Mouse (Mus musculus): ENCODE data around the gene Tfr2. TPM values are rescaled to one million over a fixed set of nuclear protein-coding genes. Genes with fewer than 3 reads are reported as not detected.
A peak's percentile ranks its signal among the peaks of the same experiment; 100 is the strongest.

Tfr2 gene
- polyA plus RNA-seq, 1 experiment from 2014 or later = 157 TPM

- H3K36me3 ChIP-seq (replicated peaks; ENCODE audit: insufficient read depth, low read length) = no peaks in the 10 kb centered on the region
- WGBS (ENCODE audit: insufficient replicate concordance) = 68% methylated on average over 6 of the region's 6 CpGs
- DNase-seq = no peak
- H3K27me3 ChIP-seq (ENCODE audit: insufficient read depth, low read length) = no peaks in the 10 kb centered on the region
- no peak overlapping the region for H3K9ac ChIP-seq (replicated peaks)
- H3K4me3 ChIP-seq (ENCODE audit: low read depth, low read length) = no peak overlapping the region
- no peak overlapping the region for H3K4me2 ChIP-seq (ENCODE audit: low read depth, low read length)
- TF ChIP-seq CTCF (IDR thresholded peaks at IDR 0.05; ENCODE audit: low read depth) = no peak
- TF ChIP-seq EP300 (IDR thresholded peaks at IDR 0.05; ENCODE audit: low read depth) = no peak
- no peaks in the 10 kb centered on the region for H3K4me1 ChIP-seq (ENCODE audit: insufficient read depth)
- no peak overlapping the region for H3K27ac ChIP-seq (ENCODE audit: low read depth)
- no peak for ATAC-seq
- no peaks in the 10 kb centered on the region for H3K9me3 ChIP-seq (ENCODE audit: low read length)
These were observed 24.7 kb upstream of the Tfr2 start for GRCm38 (mm10) chr5:137544926-137545325.

- WGBS (ENCODE audit: insufficient replicate concordance) = 71% methylated on average over 4 of the region's 4 CpGs
- Histone ChIP-seq H3K9me3 (ENCODE audit: low read length) (no peaks in the 10 kb centered on the region), H3K9ac (replicated peaks) (no peak overlapping the region), H3K36me3 (replicated peaks; ENCODE audit: insufficient read depth, low read length) (no peaks in the 10 kb centered on the region), H3K4me3 (ENCODE audit: low read depth, low read length) (no peak overlapping the region), H3K4me2 (ENCODE audit: low read depth, low read length) (no peak overlapping the region), H3K4me1 (ENCODE audit: insufficient read depth) (no peaks in the 10 kb centered on the region), H3K27ac (ENCODE audit: low read depth) (no peak overlapping the region), H3K27me3 (ENCODE audit: insufficient read depth, low read length) (no peaks in the 10 kb centered on the region)
- DNase-seq (no peak), ATAC-seq (no peak)
- TF ChIP-seq EP300 (IDR thresholded peaks at IDR 0.05; ENCODE audit: low read depth) (no peak), CTCF (IDR thresholded peaks at IDR 0.05; ENCODE audit: low read depth) (no peak)
These were observed 24.0 kb upstream of the Tfr2 start for GRCm38 (mm10) chr5:137545596-137545995.

GRCm38 (mm10) chr5:137549840-137550239 lies 19.8 kb upstream of the Tfr2 start:
- Histone ChIP-seq H3K9ac (replicated peaks) (no peak overlapping the region), H3K4me3 (ENCODE audit: low read depth, low read length) (no peak overlapping the region), H3K4me1 (ENCODE audit: insufficient read depth) (peaks cover 8% of the 10 kb centered on the region), H3K36me3 (replicated peaks; ENCODE audit: insufficient read depth, low read length) (no peaks in the 10 kb centered on the region), H3K27me3 (ENCODE audit: insufficient read depth, low read length) (peaks cover 17% of the 10 kb centered on the region), H3K27ac (ENCODE audit: low read depth) (no peak overlapping the region), H3K4me2 (ENCODE audit: low read depth, low read length) (no peak overlapping the region), H3K9me3 (ENCODE audit: low read length) (no peaks in the 10 kb centered on the region)
- no peak for TF ChIP-seq EP300 (IDR thresholded peaks at IDR 0.05; ENCODE audit: low read depth)
- no peak for TF ChIP-seq CTCF (IDR thresholded peaks at IDR 0.05; ENCODE audit: low read depth)
- DNase-seq (no peak), ATAC-seq (no peak)
- 80% methylated on average over 2 of the region's 2 CpGs for WGBS (ENCODE audit: insufficient replicate concordance)

GRCm38 (mm10) chr5:137551119-137551518 lies 18.5 kb upstream of the Tfr2 start:
- Histone ChIP-seq H3K27ac (ENCODE audit: low read depth) (no peak overlapping the region), H3K4me2 (ENCODE audit: low read depth, low read length) (no peak overlapping the region), H3K9ac (replicated peaks) (no peak overlapping the region), H3K9me3 (ENCODE audit: low read length) (no peaks in the 10 kb centered on the region), H3K4me1 (ENCODE audit: insufficient read depth) (peaks cover 8% of the 10 kb centered on the region), H3K4me3 (ENCODE audit: low read depth, low read length) (no peak overlapping the region), H3K36me3 (replicated peaks; ENCODE audit: insufficient read depth, low read length) (no peaks in the 10 kb centered on the region), H3K27me3 (ENCODE audit: insufficient read depth, low read length) (peaks cover 20% of the 10 kb centered on the region)
- DNase-seq (no peak), ATAC-seq (no peak)
- WGBS (ENCODE audit: insufficient replicate concordance) = 55% methylated on average over 5 of the region's 5 CpGs
- peak; percentile 52 for TF ChIP-seq CTCF (IDR thresholded peaks at IDR 0.05; ENCODE audit: low read depth)
- TF ChIP-seq EP300 (IDR thresholded peaks at IDR 0.05; ENCODE audit: low read depth) = no peak

- Histone ChIP-seq H3K36me3 (replicated peaks; ENCODE audit: insufficient read depth, low read length) (no peaks in the 10 kb centered on the region), H3K9ac (replicated peaks) (no peak overlapping the region), H3K4me2 (ENCODE audit: low read depth, low read length) (peak overlapping the region; percentile 47; the same call in 1 of the 2 replicates), H3K27me3 (ENCODE audit: insufficient read depth, low read length) (peaks cover 20% of the 10 kb centered on the region), H3K27ac (ENCODE audit: low read depth) (no peak overlapping the region), H3K9me3 (ENCODE audit: low read length) (no peaks in the 10 kb centered on the region), H3K4me1 (ENCODE audit: insufficient read depth) (peaks cover 8% of the 10 kb centered on the region), H3K4me3 (ENCODE audit: low read depth, low read length) (no peak overlapping the region)
- WGBS (ENCODE audit: insufficient replicate concordance) = 27% methylated on average over 6 of the region's 6 CpGs
- ATAC-seq = no peak
- no peak for DNase-seq
- TF ChIP-seq CTCF (IDR thresholded peaks at IDR 0.05; ENCODE audit: low read depth) (no peak), EP300 (IDR thresholded peaks at IDR 0.05; ENCODE audit: low read depth) (no peak)
These were observed 16.6 kb upstream of the Tfr2 start for GRCm38 (mm10) chr5:137553000-137553399.

- DNase-seq (peak; percentile 80), ATAC-seq (peak; percentile 80)
- peaks cover 20% of the 10 kb centered on the region for H3K27me3 ChIP-seq (ENCODE audit: insufficient read depth, low read length)
- no peaks in the 10 kb centered on the region for H3K9me3 ChIP-seq (ENCODE audit: low read length)
- H3K9ac ChIP-seq (replicated peaks) = no peak within 1 kb of the TSS
- H3K27ac ChIP-seq (ENCODE audit: low read depth) = no peak within 1 kb of the TSS
- peaks cover 8% of the 10 kb centered on the region for H3K4me1 ChIP-seq (ENCODE audit: insufficient read depth)
- peak within 1 kb of the TSS; percentile 47 for H3K4me2 ChIP-seq (ENCODE audit: low read depth, low read length)
- TF ChIP-seq EP300 (IDR thresholded peaks at IDR 0.05; ENCODE audit: low read depth) (no peak), CTCF (IDR thresholded peaks at IDR 0.05; ENCODE audit: low read depth) (no peak)
- H3K36me3 ChIP-seq (replicated peaks; ENCODE audit: insufficient read depth, low read length) = no peaks in the 10 kb centered on the region
- 2% methylated on average over 37 of the region's 37 CpGs for WGBS (ENCODE audit: insufficient replicate concordance)
- H3K4me3 ChIP-seq (ENCODE audit: low read depth, low read length) = no peak within 1 kb of the TSS
These were observed 16.2 kb upstream of the Tfr2 start, which contains the start of gene Actl6b for GRCm38 (mm10) chr5:137553411-137553837. TSS of gene Actl6b (plus strand) at chr5:137553517.

GRCm38 (mm10) chr5:137553898-137554297 lies 15.7 kb upstream of the Tfr2 start:
- no peak overlapping the region for H3K27ac ChIP-seq (ENCODE audit: low read depth)
- WGBS (ENCODE audit: insufficient replicate concordance) = 49% methylated on average over 11 of the region's 11 CpGs
- ATAC-seq = no peak
- no peak overlapping the region for H3K9ac ChIP-seq (replicated peaks)
- H3K27me3 ChIP-seq (ENCODE audit: insufficient read depth, low read length) = peaks cover 20% of the 10 kb centered on the region
- H3K4me3 ChIP-seq (ENCODE audit: low read depth, low read length) = no peak overlapping the region
- DNase-seq = no peak
- peak overlapping the region; percentile 26; the same call in 1 of the 2 replicates for H3K4me2 ChIP-seq (ENCODE audit: low read depth, low read length)
- H3K4me1 ChIP-seq (ENCODE audit: insufficient read depth) = peaks cover 8% of the 10 kb centered on the region
- TF ChIP-seq CTCF (IDR thresholded peaks at IDR 0.05; ENCODE audit: low read depth) = no peak
- TF ChIP-seq EP300 (IDR thresholded peaks at IDR 0.05; ENCODE audit: low read depth) = no peak
- no peaks in the 10 kb centered on the region for H3K9me3 ChIP-seq (ENCODE audit: low read length)
- H3K36me3 ChIP-seq (replicated peaks; ENCODE audit: insufficient read depth, low read length) = no peaks in the 10 kb centered on the region
